Mouse (Mus musculus): ENCODE data around the gene Zfp69. TPM values are rescaled to one million over a fixed set of nuclear protein-coding genes. Genes with fewer than 3 reads are reported as not detected.
A peak's percentile ranks its signal among the peaks of the same experiment; 100 is the strongest.

The Zfp69 gene
- total and polyA plus RNA-seq, 3 experiments, result 0.46 to 2.2 (median 0.89) TPM

- no peak overlapping the region for H3K9ac ChIP-seq (ENCODE audit: insufficient read depth, low read depth)
- no peak for DNase-seq (ENCODE audit: extremely low read depth)
- no peaks in the 10 kb centered on the region for H3K79me2 ChIP-seq (replicated peaks; ENCODE audit: control insufficient read depth, extremely low read depth, insufficient read depth, poor library complexity, severe bottlenecking)
- no peak overlapping the region for H3K4me3 ChIP-seq (replicated peaks in 1 of 3; ENCODE audit: low read depth in 2 of 3, low read length in 2 of 3, poor library complexity in 1 of 3)
- peaks cover 56 to 82% of the 10 kb centered on the region in 2 experiments for H3K36me3 ChIP-seq (replicated peaks in 1 of 2; ENCODE audit: control insufficient read depth in 1 of 2, insufficient read depth in 1 of 2, low read length in 1 of 2)
- peaks cover 5 to 26% of the 10 kb centered on the region in 2 experiments for H3K4me1 ChIP-seq (ENCODE audit: control insufficient read depth in 1 of 2, insufficient read depth in 2 of 2)
- no peak for TF ChIP-seq BHLHE40 (IDR thresholded peaks at IDR 0.05; ENCODE audit: low read depth, low read length)
- TF ChIP-seq JUND (conservative IDR thresholded peaks at IDR 0.05; ENCODE audit: low read depth, low read length), result no peak
- no peak for TF ChIP-seq E2F4 (IDR thresholded peaks at IDR 0.05; ENCODE audit: insufficient replicate concordance, low read depth, low read length)
- no peak for TF ChIP-seq POLR2A (IDR thresholded peaks at IDR 0.05; ENCODE audit: low read depth, low read length)
- TF ChIP-seq MEF2A (IDR thresholded peaks at IDR 0.05; ENCODE audit: borderline replicate concordance, low read depth, low read length), result no peak
- no peak for TF ChIP-seq ZMIZ1 (IDR thresholded peaks at IDR 0.05; ENCODE audit: low read depth, low read length)
- no peak for TF ChIP-seq HCFC1 (IDR thresholded peaks at IDR 0.05; ENCODE audit: low read depth, low read length)
- peak; percentile 60 for TF ChIP-seq SMC3 (IDR thresholded peaks at IDR 0.05; ENCODE audit: low read depth, low read length)
- TF ChIP-seq CTCF (conservative IDR thresholded peaks at IDR 0.05 in 1 of 2, IDR thresholded peaks at IDR 0.05 in 1 of 2; ENCODE audit: low read depth in 2 of 2, low read length in 2 of 2), result peak; percentile 33 to 65; a peak in 3 of 4 replicates
- TF ChIP-seq NELFE (IDR thresholded peaks at IDR 0.05; ENCODE audit: low read depth, low read length), result no peak
- no peak for TF ChIP-seq USF2 (conservative IDR thresholded peaks at IDR 0.05; ENCODE audit: low read depth, low read length)
- peak; percentile 22 for TF ChIP-seq RAD21 (IDR thresholded peaks at IDR 0.05; ENCODE audit: low read depth, low read length)
- in situ Hi-C loops (cut with MboI; ENCODE audit: low pct_ligation_motif_present, low pct_unique_long_range_greater_than_20kb, low sequenced_read_pairs), result no loop called here
- no peak overlapping the region for H3K27ac ChIP-seq (ENCODE audit: insufficient read depth, low read depth)
- no peak overlapping the region for H3K4me2 ChIP-seq (ENCODE audit: insufficient read depth, low read depth, poor library complexity, severe bottlenecking)
- dilution Hi-C loops (cut with MboI; ENCODE audit: extremely low pct_ligation_motif_present, extremely low pct_unique_long_range_greater_than_20kb, low sequenced_read_pairs), result no loop called here
- no peaks in the 10 kb centered on the region for H3K27me3 ChIP-seq (replicated peaks)
- no peaks in the 10 kb centered on the region for H3K9me3 ChIP-seq (replicated peaks; ENCODE audit: low read length)
Observed at GRCm38 (mm10) chr4:120969382-120970146, 18.1 kb upstream of the Zfp69 start.

DNA sequence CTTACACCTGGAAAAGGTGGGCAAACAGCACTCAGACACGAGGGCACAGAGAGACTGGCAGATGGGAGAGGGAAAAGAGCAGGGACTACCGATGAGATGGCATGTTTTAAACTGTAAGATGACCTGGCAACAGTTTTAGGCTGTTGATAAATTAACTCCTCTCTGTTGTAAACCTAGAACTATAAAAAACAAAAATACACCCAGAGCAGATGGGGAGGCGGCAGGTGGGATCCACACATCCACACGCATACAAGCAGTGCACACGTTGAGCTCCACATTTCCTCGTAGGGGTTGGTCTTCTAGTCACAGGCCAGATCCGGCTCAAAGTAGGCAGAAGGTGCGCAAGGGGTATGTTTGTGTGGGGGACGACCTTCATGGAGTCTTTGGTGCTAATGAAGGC lies 17.0 kb upstream of the Zfp69 start:
- H3K27ac ChIP-seq (ENCODE audit: insufficient read depth, low read depth), result no peak overlapping the region
- in situ Hi-C loops (cut with MboI; ENCODE audit: low pct_ligation_motif_present, low pct_unique_long_range_greater_than_20kb, low sequenced_read_pairs) (no loop called here), dilution Hi-C loops (cut with MboI; ENCODE audit: extremely low pct_ligation_motif_present, extremely low pct_unique_long_range_greater_than_20kb, low sequenced_read_pairs) (no loop called here)
- H3K9ac ChIP-seq (ENCODE audit: insufficient read depth, low read depth), result no peak overlapping the region
- no peaks in the 10 kb centered on the region for H3K79me2 ChIP-seq (replicated peaks; ENCODE audit: control insufficient read depth, extremely low read depth, insufficient read depth, poor library complexity, severe bottlenecking)
- H3K4me3 ChIP-seq (replicated peaks in 1 of 3; ENCODE audit: low read depth in 2 of 3, low read length in 2 of 3, poor library complexity in 1 of 3), result no peak overlapping the region
- peaks cover 51 to 75% of the 10 kb centered on the region in 2 experiments for H3K36me3 ChIP-seq (replicated peaks in 1 of 2; ENCODE audit: control insufficient read depth in 1 of 2, insufficient read depth in 1 of 2, low read length in 1 of 2)
- peaks cover 5 to 25% of the 10 kb centered on the region in 2 experiments for H3K4me1 ChIP-seq (ENCODE audit: control insufficient read depth in 1 of 2, insufficient read depth in 2 of 2)
- DNase-seq (ENCODE audit: extremely low read depth), result no peak
- H3K4me2 ChIP-seq (ENCODE audit: insufficient read depth, low read depth, poor library complexity, severe bottlenecking), result no peak overlapping the region
- no peak for TF ChIP-seq MAFK (IDR thresholded peaks at IDR 0.05; ENCODE audit: insufficient replicate concordance, low read length)
- TF ChIP-seq E2F4 (IDR thresholded peaks at IDR 0.05; ENCODE audit: insufficient replicate concordance, low read depth, low read length), result no peak
- TF ChIP-seq MXI1 (IDR thresholded peaks at IDR 0.05; ENCODE audit: low read depth, low read length), result no peak
- no peaks in the 10 kb centered on the region for H3K27me3 ChIP-seq (replicated peaks)
- no peaks in the 10 kb centered on the region for H3K9me3 ChIP-seq (replicated peaks; ENCODE audit: low read length)

Data from CH12.LX (cell line).